Comparison of ENCODE assay signal across 22 mouse cellular contexts in the genomic region with DNA sequence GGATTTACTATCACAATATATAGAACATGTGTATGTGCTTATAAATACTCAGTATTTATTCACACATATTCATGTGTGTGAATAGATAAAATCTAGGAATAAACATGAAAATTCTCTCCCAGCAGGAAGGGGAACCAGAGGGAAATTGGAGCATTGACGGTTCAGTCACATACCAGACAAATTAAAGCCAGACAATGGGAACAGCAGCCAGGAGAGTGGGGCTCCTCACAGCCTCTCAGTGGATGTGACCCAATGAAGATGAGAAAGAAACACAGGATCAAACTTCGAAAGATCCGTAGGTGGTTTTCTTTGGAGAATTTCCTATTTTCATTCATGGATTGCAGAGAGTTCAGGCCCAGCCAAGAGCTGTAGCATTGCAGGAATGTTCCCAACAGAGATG.
"Had no signal": no experiment of that assay in that cellular context is flagged by ENCODE, and none has a peak within 500 bp of the region (broad histone marks: within the 10 kb centered on the region; RNA-seq: fewer than 3 reads in every experiment).

No protein-coding gene starts in this region.

- H3K9ac ChIP-seq: limb, embryonic 13.5 days; liver, embryonic 15.5 days; lung, embryonic 15.5 days; midbrain, embryonic 13.5 days; neural tube, embryonic 13.5 days had no signal

- H3K4me3 ChIP-seq: layer of hippocampus, adult 2 months; left cerebral cortex, adult 2 months; limb, embryonic 13.5 days; liver, embryonic 15.5 days; lung, embryonic 15.5 days; megakaryocyte, embryonic 14.5 days; midbrain, embryonic 10.5 days; midbrain, embryonic 13.5 days; myocyte; neural tube, embryonic 13.5 days had no signal

- H3K4me1 ChIP-seq: lung, embryonic 15.5 days; midbrain, embryonic 10.5 days; neural tube, embryonic 13.5 days had no signal

- H3K27me3 ChIP-seq: liver, embryonic 15.5 days; lung, embryonic 15.5 days; megakaryocyte, embryonic 14.5 days; midbrain, embryonic 13.5 days; neural tube, embryonic 13.5 days had no signal

- H3K27ac ChIP-seq: kidney, postnatal 0 days; layer of hippocampus, adult 2 months; left cerebral cortex, adult 2 months; limb, embryonic 13.5 days; lung, embryonic 15.5 days; midbrain, embryonic 10.5 days; midbrain, embryonic 13.5 days; neural tube, embryonic 13.5 days had no signal

- ATAC-seq: midbrain, embryonic 13.5 days; midbrain, embryonic 16.5 days had no signal

- DNase-seq: kidney, adult 2 months; kidney, postnatal 25 days; layer of hippocampus, adult 9-11 months; layer of hippocampus, postnatal 36 days; lung, adult 18-20 months; lung, postnatal 10 days; lung, postnatal 36 days; thymus, adult 18-20 months; thymus, postnatal 36 days had no signal

- H3K36me3 ChIP-seq: limb, embryonic 13.5 days; liver, embryonic 15.5 days; lung, embryonic 15.5 days; midbrain, embryonic 10.5 days; midbrain, embryonic 13.5 days; neural tube, embryonic 13.5 days had no signal

- H3K4me2 ChIP-seq: limb, embryonic 13.5 days; liver, embryonic 11.5 days; liver, embryonic 15.5 days; lung, embryonic 15.5 days; midbrain, embryonic 13.5 days; neural tube, embryonic 13.5 days had no signal

- H3K9me3 ChIP-seq: limb, embryonic 13.5 days; liver, embryonic 15.5 days; lung, embryonic 15.5 days; megakaryocyte, embryonic 14.5 days; midbrain, embryonic 10.5 days; midbrain, embryonic 13.5 days; neural tube, embryonic 13.5 days had no signal
